Mouse (Mus musculus) ES-Bruce4 (cell line): Measurements from ENCODE around the gene Fmnl2.

Experiments used
- CTCF ChIP-seq: IDR thresholded peaks from one replicate; pipeline ENCODE4 v1.8.1; 2011; ENCODE audit warnings: low read depth, low read length
- EP300 ChIP-seq: IDR thresholded peaks from 2 replicates; pipeline ENCODE4 v1.6.1; 2011; ENCODE audit warnings: low read depth, low read length; ENCODE audit not compliant: insufficient read depth
- POLR2A ChIP-seq: IDR thresholded peaks from one replicate; pipeline ENCODE4 v1.8.1; 2011; ENCODE audit warnings: low read length; ENCODE audit not compliant: insufficient read depth

DNA sequence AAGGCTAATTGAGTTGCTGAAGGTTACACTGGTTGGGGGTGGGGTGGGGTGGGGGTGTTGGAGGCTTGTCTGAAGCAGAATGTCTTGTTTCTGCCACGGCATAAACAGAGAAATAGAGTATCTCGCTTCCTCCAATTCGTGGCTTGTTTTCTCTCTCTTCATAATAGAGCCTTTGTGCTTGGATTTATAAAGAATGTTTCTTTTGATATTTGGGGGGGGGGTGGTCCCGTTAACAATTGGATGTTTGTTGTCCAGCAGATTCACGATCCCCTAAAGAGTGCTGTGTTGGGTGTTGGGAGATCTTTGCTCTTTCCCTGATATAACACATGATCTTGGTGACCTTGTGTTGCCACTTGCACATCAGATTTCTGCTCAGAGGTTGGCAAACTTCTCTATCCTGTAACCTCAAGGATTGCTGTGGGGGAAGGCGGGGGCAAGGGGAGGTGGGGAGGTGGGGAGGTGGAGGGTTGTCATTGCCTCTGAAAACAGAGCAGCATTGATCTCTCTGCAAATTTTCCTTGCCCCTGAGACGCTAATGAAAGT, 106.8 kb downstream of the Fmnl2 start:
- TF ChIP-seq EP300 (no peak), CTCF (no peak), POLR2A (no peak)
